Mouse (Mus musculus) adrenal gland, adult (tissue): Measurements from ENCODE around the gene Tmem229a.

ENCODE experiments used
- DNase-seq, 2 experiments: peaks; one replicate each; pipeline ENCODE4 v3.0.0; 2022 to 2023; ENCODE audit warnings: low spot score in 1 of 2; ENCODE audit not compliant: inconsistent age in 2 of 2

Tmem229a gene

DNA sequence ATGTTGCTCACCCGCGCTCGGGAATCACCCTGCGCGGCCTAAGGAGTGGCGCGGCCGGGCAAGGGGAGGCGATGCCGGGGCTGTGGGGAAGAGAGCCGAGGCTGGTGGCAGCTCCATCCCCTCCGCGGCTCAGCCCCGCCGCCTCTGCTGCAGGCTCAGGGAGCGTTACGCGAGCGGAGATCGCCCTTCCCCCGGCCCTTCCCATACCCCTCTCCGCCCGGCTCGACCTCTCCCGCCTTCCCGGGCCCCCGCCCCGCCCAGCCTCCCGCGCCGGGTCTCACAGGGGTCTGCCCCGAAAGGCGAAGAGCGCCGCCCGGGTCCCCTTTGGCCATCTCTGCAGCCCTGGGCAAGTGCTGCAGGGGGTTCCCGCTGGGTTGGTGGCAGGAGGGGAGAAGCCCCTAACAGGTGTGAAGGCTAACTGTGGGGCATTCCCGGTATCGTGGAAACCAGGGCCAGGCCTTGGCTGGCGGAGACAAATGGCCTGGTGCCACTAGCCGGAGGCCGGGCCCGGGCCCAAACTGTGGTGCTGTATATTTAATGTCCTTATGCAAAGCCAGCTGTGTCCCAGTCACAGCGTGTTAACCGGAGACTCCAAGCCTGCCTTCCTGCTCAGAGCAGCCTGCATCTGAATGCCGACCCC is at the start of gene Tmem229a:
Tmem229a (minus strand) TSS at position 352 of the 640 bp plus-strand sequence.
- DNase-seq, result peak; percentile 13 to 67

DNA sequence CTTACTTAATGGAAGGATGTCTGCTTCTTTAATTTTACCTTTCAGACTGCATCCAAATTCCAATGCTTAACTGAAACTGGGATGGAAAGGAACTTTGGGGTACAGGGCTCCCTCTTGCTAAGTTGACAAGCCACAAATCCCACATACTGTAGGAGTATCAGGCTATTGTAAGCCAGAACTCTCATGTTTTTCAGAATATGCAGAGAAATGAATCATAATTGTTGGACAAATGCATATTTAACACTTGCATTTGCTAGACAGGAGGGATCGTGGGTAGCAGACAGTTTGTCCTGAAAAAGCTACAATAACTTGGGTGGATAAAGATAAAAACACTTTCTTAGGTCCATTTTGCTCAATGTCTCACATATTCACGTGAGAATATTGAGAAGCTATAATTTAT is 37.7 kb upstream of the Tmem229a start:
- DNase-seq, result no peak

DNA sequence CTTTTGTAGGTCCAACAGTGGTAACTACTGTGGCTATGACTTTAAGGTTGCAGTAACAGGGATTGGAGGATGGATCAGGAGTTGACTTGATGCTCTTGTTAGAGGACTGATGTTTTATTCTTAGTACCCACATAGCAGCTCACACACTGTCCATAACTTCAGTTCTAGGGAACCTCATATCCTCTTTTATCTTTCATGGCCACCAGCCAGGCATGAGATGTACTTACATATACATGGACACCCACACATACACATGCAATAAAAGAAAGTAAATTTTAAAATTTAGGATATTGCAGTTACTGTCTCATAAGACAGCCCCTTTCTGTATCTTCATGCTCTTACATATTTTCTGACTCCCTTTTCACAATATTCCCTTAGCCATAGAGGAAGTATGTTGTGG is 33.7 kb upstream of the Tmem229a start:
- DNase-seq, result no peak

DNA sequence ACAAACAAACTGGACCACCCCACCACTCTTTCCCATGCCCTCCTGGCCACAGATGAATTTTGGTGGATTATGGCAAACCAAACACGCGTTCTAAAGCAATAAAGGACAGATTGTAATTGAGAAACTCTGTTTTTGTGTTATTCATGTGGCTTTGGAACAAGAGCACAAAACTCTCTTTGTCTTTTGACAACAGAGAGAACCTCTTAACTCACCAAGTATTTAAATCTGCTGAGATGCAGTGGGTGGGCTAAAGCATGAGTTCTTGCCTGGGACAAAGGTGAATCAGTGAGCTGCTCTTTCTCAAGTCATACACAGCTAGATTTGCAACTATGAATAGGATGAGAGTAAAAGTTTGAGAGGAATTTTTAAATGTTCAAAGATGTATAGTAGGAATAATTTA is 20.1 kb upstream of the Tmem229a start:
- DNase-seq, result no peak

DNA sequence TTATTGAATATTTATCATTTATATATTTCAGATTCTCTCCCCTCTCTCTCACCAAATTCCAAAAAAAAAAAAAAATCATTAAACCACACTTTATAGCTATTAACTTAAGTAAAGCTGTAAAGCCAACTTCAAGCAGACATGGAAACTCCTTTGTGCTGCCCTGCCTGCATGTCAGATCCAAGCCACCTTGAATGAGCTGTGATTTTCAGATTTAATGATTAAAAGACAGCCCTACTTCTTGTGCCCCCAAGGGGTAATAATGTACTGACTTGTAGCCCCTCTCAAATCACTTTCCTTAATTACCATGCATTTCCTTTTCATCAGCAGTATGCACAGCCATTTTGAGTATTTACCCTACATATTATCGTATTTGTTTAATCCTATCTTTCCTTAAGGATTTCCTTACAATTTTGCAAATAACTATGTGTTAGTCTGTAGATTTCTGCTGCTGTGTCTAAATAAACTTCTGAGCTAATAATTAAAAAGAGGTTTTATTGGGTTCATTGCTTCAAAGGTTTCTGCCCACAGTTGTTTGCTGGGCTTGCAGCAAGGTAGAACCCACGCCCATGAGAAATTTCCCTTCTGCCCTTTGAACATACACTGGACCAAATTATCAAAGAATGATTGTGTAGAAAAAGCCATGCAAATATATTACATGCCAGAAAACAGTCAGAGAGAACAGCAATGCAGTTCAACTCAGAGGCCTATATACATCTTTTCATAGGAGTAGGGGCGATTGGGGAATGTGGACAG is 12.6 kb upstream of the Tmem229a start:
- DNase-seq, result no peak

DNA sequence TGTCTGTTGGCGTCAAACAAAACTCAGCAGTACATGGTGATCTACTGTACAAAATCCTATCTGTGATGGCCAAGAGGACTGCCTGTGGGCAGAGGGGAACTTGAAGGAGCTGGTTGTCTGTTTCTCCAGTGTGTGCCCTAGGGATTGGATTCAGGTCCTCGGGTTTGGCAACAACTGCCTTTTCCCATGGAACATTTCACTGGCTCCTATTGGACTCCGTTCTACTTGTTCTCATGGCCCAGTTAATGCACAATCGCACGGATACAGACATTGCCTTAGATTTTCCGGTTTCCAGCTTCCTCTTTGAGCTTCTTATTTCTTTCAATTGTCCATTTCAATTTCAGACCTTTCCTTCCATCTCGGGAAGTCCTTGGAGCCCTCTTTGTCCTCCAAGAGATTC is 11.6 kb upstream of the Tmem229a start:
- no peak for DNase-seq

DNA sequence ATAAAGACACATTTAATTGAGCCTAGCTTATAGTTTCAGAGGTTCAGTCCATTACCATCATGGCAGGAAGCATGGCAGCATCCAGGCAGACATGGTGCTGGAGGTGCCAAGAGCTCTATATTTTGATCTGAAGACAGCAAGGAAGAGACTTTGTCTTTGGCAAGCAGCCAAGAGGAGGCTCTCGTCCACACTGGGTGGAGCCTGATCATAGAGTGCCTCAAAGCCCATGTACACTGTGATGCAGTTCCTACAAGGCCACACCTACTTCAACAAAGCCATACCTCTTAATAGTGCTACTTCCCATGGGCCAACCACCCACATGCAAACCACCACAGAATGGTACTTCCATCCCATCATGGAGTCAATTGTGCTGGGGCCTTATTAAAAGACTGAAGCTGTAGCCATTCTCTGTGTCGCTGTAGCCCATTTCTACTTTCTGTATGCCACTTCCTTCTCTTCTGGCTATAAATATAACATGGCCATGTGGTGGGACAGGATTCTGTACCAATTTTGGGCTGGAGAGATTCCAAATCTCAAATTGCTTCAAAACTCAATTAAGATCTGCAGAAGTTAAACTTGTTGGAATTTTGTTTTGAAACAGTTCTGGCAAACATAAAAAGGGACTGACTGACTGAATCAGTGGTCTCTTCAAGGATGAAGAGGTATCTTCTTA is 10.0 kb upstream of the Tmem229a start:
- no peak for DNase-seq

DNA sequence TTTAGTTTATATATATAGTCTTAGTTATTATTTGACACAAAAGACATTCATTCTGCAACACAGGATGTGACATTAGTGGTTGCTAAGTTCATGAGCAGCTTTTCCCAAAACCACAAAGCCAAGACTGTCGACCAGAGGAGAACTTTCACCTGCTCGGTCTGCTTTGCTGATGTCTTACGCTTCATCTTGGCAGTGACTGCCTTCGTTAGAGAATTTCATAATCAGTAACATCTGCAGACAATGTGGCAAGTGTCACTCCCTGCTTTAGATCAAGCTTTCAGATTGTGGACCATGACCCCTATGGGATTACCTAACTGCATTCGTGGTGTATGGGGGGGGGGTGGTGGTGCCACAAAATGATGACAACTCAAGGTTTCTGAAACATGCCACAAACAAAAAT is 7.7 kb upstream of the Tmem229a start:
- DNase-seq, result no peak

DNA sequence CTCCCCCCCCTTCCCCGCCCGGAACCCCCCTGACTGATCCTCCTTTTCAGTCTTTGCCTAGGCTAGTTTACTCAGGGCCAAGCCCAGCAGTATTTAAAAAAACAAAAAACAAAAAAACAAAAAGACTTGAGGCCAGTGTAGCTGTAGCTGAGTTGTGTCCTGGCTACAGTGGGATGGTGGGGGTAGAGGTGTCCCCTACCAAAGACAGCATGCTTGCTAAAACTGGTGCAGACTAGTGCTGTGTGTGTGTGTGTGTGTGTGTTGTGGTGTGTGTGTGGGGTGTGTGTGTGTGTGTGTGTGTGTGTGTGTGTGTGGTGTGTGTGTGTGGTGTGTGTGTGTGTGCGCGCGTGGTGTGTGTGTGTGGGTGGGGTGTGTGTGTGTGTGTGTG is 483 bp upstream of the Tmem229a start:
- no peak for DNase-seq

DNA sequence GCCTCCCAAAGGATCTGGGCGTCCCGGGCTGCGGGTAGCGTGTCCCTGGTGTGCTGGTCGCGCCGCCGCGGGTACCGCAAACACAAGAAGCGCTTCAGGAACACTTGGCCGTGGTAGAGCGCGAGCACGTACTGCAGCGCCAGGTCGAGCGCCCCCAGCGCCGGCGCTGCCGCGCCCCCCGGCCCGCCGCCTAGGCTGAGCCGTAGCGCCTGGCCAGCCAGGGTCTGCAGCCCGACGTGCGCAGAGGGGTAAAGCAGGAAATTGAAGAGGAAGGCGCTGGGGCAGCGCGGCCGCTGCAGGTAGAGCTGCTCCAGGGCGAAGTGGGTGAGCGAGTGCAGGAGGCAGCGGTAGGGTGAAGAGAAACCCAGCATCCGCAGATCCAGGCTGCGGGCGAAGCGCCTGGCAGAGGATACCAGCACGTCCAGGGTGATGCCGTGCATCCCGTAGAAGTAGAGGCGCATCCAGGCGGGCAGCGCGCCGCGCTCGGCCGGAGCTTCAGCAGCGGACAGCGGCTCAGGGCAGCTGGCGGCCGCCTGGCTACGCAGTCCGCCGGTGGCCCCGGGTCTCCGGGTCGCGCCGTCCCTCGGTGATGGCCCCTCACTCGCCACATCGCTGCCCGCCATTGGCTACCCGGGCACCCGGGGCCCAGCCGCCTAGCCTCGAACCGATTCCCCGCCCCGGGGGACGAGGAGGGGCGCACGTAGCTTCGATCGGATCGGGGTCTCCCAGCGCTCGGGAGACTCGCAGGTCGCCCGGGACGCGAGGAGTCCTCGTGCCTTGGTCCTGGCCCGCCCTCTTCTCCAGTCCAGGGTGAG is 759 bp downstream of the Tmem229a start:
- DNase-seq, result peak; percentile 14 to 70

DNA sequence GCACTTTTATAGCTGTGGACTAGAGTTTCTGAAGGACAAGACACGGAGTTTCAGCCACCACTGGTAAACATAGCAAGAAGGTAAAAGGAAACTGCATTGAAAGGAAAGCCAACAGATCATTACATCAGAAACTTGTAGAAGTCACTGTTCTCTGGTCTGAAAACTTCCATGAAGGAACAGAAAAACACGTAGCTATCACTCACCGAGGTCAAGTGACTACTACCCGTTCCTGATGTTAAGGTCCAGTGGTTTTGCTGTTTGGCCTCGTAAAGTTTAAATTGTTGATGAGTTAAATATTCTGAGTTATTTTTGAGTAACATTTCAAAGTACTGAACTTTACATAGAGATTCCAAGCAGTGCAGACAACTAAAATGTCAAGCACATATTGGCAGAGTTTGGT is 2.0 kb downstream of the Tmem229a start:
- DNase-seq, result no peak

DNA sequence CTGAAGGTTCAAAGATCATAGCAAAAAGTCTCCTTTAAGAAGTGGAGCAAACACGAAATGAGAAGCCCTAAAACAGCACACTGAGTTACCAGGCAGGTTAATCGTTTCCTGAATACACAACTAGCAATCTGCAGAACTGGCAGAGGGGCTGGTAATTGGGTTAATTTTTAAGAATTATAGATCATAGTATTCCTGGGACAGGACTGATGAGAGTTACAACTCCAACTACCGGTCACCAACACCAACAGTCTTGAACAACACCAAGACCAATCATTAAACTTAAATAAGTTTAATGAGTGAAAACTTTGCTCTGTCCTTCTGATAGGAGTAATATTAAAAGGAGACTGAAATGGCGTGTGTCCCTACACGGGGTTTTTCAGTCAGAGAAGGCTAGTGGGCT is 3.8 kb downstream of the Tmem229a start:
- DNase-seq, result peak in 1 of 2 experiments; percentile 7

DNA sequence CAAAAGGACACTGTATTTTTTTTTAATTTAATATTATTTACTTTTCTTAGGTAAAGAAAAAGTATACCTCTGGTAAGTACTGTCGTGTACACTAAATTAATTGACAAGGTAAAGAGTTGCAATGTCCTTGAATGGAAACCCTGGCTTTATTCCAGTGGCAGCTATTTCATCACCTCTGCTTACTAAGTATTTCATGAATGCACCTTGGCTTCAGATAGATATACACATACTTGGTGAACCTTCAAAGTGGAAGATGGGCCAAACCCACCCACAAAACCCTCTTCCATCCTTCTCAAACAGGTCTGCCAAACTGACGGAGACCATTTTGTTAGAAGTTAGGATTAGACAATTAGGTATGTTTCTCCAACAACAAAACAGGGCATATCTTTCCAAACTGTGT is 5.4 kb downstream of the Tmem229a start:
- DNase-seq, result peak in 1 of 2 experiments; percentile 19

DNA sequence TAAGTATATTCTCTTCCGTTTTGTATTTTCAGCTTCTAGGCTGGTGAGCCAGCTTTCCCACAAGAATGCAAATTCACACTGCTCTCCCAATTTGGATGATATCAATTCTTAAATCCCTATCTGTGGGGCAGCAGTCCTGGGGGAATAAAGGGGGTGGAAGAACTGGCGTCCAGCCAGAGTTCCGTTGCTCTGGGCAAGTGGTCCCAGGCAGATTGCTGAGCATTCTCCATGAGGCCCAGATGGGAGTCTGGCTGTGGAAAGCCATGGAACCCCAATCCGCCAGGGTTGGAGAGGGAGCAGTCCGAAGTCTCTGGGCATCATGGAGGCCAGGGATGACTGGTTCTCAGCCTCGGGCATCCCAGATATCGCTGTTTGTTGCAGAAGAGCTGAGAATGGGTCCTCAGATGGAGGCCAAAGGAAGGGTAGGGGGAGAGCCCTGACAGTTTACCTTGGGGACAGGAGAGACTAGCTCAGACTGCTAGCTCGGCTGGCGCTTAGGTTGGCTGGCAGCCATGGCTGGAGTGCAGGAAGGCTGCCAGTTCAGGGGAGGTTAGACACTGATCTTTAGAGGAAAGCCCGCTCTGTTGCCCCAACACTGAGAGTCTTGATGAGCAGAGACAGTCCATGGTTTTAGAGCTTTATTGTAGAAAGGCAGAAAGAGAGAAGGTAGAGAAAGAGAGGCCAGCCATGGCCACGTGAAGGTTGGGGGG is 30.9 kb downstream of the Tmem229a start:
- peak in 1 of 2 experiments; percentile 2 for DNase-seq

DNA sequence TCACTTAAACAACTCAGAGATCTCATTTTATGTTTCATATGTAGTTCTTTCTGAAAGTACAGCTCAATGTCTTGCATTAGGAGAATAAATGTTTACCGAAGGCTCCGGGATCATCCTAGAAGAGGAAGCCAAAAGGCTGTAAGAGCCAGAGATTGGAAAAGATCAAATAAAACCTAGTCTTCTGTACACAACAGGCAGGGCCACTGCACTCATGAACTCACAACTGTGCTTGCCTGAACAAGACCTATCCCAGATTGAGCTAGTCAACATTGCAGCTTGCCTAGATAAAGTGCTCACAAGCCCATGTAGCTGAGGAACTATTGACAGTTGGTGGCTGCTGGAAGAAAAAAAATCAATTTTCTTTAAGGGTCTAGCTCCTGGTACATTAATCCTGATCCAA is 42.5 kb downstream of the Tmem229a start:
- no peak for DNase-seq

DNA sequence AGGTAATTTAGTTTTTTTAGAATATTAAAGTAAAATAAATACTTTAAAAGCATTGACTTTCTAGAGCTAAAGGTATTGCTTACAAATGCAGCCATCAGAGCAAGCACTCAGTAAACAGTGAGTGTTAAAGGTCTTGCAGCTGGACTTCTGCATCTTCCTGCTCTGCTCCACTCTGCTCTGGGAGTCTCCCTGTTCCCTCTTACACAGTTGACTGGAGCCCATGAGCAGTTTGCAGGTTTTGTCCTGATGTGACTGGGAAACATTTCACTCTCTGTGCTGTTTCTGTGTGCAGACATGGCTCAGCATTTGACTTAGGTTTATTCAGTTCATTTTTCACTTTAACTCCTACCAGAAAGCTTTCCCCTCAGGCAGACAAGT is 45.4 kb downstream of the Tmem229a start:
- peak in 1 of 2 experiments; percentile 25 for DNase-seq

DNA sequence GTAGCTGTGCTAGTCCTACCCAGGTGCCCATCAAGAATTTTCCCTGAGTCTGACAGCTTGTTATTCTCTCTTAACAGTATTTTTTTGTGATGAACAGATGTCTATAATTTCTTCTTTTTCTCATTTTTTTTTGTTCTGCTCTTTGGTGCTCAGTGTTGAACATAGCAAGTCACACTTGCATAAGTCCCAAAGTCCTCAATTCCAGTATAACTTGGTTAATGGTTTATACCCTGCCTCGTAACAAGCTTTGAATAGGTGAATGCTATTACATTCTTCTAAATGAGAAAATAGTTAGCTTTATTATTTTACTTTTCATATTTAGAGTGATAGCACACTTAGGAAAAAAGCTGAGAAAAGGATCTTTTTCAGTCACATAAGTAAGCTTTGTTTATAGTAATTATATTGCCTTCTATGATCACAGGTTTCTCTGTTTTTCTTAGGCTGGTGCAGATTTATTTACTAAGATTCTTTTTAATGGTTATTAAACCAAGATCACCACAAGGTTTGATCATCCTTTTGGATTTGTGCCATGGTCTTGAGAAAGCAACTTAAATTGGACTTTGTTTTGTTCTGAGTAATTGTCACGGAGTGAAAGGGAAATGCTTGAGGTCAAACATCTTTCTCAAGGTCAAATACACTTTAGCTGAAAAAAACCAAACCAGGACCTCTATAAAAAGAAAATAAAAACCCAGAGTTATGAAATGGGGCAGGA is 45.9 kb downstream of the Tmem229a start:
- DNase-seq, result peak in 1 of 2 experiments; percentile 57

DNA sequence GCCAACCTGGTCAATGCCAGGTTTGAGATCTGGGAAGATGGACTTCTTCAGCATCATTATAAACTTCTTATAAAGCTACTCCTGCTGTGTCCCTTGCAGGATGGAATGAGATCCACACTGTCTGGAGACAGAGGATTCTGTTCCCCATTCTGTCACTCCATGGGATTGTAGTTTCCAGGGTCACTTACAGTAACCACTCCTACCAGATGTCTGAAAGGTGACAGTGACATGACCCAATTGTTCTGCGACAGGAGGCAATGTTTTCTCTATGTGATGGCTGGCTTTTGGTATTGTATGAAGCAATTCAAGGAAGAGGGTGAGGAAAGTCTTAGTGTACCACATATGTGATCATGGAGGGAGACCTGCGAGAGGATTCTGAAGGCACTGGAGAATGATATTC is 48.3 kb downstream of the Tmem229a start:
- no peak for DNase-seq

DNA sequence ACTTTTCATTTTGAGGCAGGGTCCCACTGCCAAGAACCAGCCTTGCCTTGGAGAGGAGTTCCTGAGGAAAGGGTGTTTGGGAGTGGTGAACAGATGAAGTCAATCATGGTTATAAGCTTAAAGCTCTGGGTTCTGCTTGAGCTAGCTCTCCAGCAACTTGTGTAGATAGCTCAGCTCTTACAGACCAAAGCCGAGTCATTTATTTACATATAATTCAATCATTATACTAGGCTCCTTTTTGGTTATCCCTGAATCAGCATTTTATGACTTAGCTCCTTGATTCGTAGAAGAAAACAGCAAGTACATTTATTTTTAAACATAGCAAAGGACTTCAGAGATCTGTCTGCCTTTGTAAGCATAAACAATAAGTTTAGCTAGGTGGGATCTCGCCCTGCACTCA is 51.0 kb downstream of the Tmem229a start:
- no peak for DNase-seq
